Mouse (Mus musculus) urinary bladder, postnatal 36 days (tissue): Measurements from ENCODE around the gene Aip.
"Not testable (repeated sequence)": the region's sequence is repeated elsewhere in the genome, so short reads cannot be mapped to it uniquely, and the experiment has no call there.

Experiments used
- DNase-seq, 2 experiments: peaks; one replicate each; pipeline ENCODE4 v3.0.0; 2022; ENCODE audit warnings: low spot score in 2 of 2, mixed read lengths in 1 of 2

Gene Aip

GRCm38 (mm10) chr19:4135963-4136345, 10.3 kb upstream of the Aip start:
- DNase-seq, result not testable (repeated sequence)

- not testable (repeated sequence) for DNase-seq
These were observed 9.7 kb upstream of the Aip start for GRCm38 (mm10) chr19:4135229-4135962.

- no peak for DNase-seq
These were observed 8.7 kb upstream of the Aip start for GRCm38 (mm10) chr19:4134354-4134753.

- no peak for DNase-seq
These were observed 6.1 kb upstream of the Aip start for GRCm38 (mm10) chr19:4131768-4132167.

GRCm38 (mm10) chr19:4131075-4131474, 5.4 kb upstream of the Aip start:
- DNase-seq, result no peak

GRCm38 (mm10) chr19:4130106-4130505, 4.4 kb upstream of the Aip start:
- no peak for DNase-seq

- DNase-seq, result no peak
These were observed 3.8 kb upstream of the Aip start for GRCm38 (mm10) chr19:4129462-4129861.

- peak; percentile 62 to 65 for DNase-seq
These were observed 1.3 kb upstream of the Aip start for GRCm38 (mm10) chr19:4126759-4127495.

- DNase-seq, result not testable (repeated sequence)
These were observed 390 bp downstream of the Aip start for GRCm38 (mm10) chr19:4125268-4125667.

- no peak for DNase-seq
These were observed 1.2 kb downstream of the Aip start for GRCm38 (mm10) chr19:4124432-4124831.

GRCm38 (mm10) chr19:4122411-4123370, 3.0 kb downstream of the Aip start:
- DNase-seq, result no peak

GRCm38 (mm10) chr19:4121896-4122295, 3.8 kb downstream of the Aip start:
- DNase-seq, result not testable (repeated sequence)

- peak; percentile 98 to 99 for DNase-seq
These were observed 4.4 kb downstream of the Aip start for GRCm38 (mm10) chr19:4121097-4121805.

- DNase-seq, result no peak
These were observed 5.2 kb downstream of the Aip start for GRCm38 (mm10) chr19:4120496-4120895.

GRCm38 (mm10) chr19:4119716-4120487, 5.8 kb downstream of the Aip start:
- no peak for DNase-seq

GRCm38 (mm10) chr19:4118350-4118749, 7.3 kb downstream of the Aip start:
- no peak for DNase-seq

- DNase-seq, result no peak
These were observed 8.7 kb downstream of the Aip start for GRCm38 (mm10) chr19:4117006-4117405.

GRCm38 (mm10) chr19:4115816-4116215, 9.8 kb downstream of the Aip start:
- DNase-seq, result no peak

GRCm38 (mm10) chr19:4115144-4115543, 10.5 kb downstream of the Aip start:
- no peak for DNase-seq

GRCm38 (mm10) chr19:4114551-4114950, 11.1 kb downstream of the Aip start:
- no peak for DNase-seq

- DNase-seq, result no peak
These were observed 11.8 kb downstream of the Aip start for GRCm38 (mm10) chr19:4113806-4114230.
